Mouse (Mus musculus) midbrain, embryonic 14.5 days (tissue): ENCODE data around the gene Wdr63. TPM values are rescaled to one million over a fixed set of nuclear protein-coding genes. Genes with fewer than 3 reads are reported as not detected.
"Not testable (repeated sequence)": the region's sequence is repeated elsewhere in the genome, so short reads cannot be mapped to it uniquely, and the experiment has no call there.

Experiments
- ATAC-seq: fragments of 200-750 bp; cut with Nextera tagmentation; 2 replicates; pipeline ENCODE4 v1.8.0; 2017; ENCODE audit warnings: moderate number of reproducible peaks, moderate library complexity; ENCODE audit not compliant: low FRiP score, low TSS enrichment
- DNase-seq: peaks from one replicate; pipeline ENCODE4 v3.0.0-alpha.2; 2015
- H3K27ac ChIP-seq: fragments of 300-500 bp; sonication (generic); replicated peaks from 2 replicates; pipeline ENCODE4 v1.5.1; 2014; ENCODE audit warnings: mild to moderate bottlenecking, low read depth, low read length, moderate library complexity
- H3K27me3 ChIP-seq: fragments of 300-500 bp; sonication (generic); 2 replicates; pipeline ENCODE4 v1.6.1; 2014; ENCODE audit warnings: low read length, control low read depth, mixed read lengths; ENCODE audit not compliant: control insufficient read depth, insufficient read depth
- H3K36me3 ChIP-seq: fragments of 300-500 bp; sonication (generic); 2 replicates; pipeline ENCODE4 v1.6.1; 2014; ENCODE audit warnings: low read length, control low read depth; ENCODE audit not compliant: control insufficient read depth, insufficient read depth
- H3K4me1 ChIP-seq: fragments of 300-500 bp; sonication (generic); 2 replicates; pipeline ENCODE4 v1.6.1; 2014; ENCODE audit warnings: mild to moderate bottlenecking, antibody characterized with exemption, low read length, control low read depth; ENCODE audit not compliant: control insufficient read depth, insufficient read depth
- H3K4me2 ChIP-seq: fragments of 300-500 bp; sonication (generic); 2 replicates; pipeline ENCODE4 v1.6.1; 2014; ENCODE audit warnings: mild to moderate bottlenecking, low read length, moderate library complexity
- H3K4me3 ChIP-seq: fragments of 300-500 bp; sonication (generic); replicated peaks from 2 replicates; pipeline ENCODE4 v1.5.1; 2014; ENCODE audit warnings: low read depth, low read length
- H3K9ac ChIP-seq: fragments of 300-500 bp; sonication (generic); replicated peaks from 2 replicates; pipeline ENCODE4 v1.6.1; 2014; ENCODE audit warnings: mild to moderate bottlenecking, low read length, moderate library complexity
- H3K9me3 ChIP-seq: fragments of 300-500 bp; sonication (generic); 2 replicates; pipeline ENCODE4 v1.6.1; 2016; ENCODE audit warnings: low read length, control low read depth, mixed read lengths; ENCODE audit not compliant: control insufficient read depth
- WGBS: fragments of 180-500 bp; shearing (Covaris S2); extraction: QIAGEN DNeasy Blood & Tissue Kit; methylation state at CpG from one replicate; pipeline ENCODE4 v1.1.7; 2014; 5-methylcytosine and 5-hydroxymethylcytosine counted together
- polyA plus RNA-seq: library from polyadenylated mRNA; unstranded; fragments of >200 nt; fragmentation: Nextera tagmentation; extraction: Ambion mirVana; gene quantifications from 2 replicates; pipeline ENCODE4 v1.2.1, GENCODE M21; 2014

Wdr63 gene
- polyA plus RNA-seq, 1 experiment from 2014 or later = 0.83 TPM

GRCm38 (mm10) chr3:146004347-146005051, 103.4 kb downstream of the Wdr63 start:
- Histone ChIP-seq H3K36me3 (peaks cover 9% of the 10 kb centered on the region), H3K4me2 (no peak overlapping the region), H3K4me1 (no peaks in the 10 kb centered on the region), H3K27ac (no peak overlapping the region), H3K27me3 (no peaks in the 10 kb centered on the region), H3K4me3 (no peak overlapping the region), H3K9me3 (no peaks in the 10 kb centered on the region), H3K9ac (no peak overlapping the region)
- ATAC-seq = no peak
- 96% methylated on average over 14 of the region's 14 CpGs for WGBS
- DNase-seq = no peak

GRCm38 (mm10) chr3:145996539-145996938, 111.4 kb downstream of the Wdr63 start:
- 90% methylated on average over 5 of the region's 5 CpGs for WGBS
- ATAC-seq, H3K4me3 ChIP-seq, H3K4me2 ChIP-seq, DNase-seq, H3K9ac ChIP-seq, H3K9me3 ChIP-seq, H3K36me3 ChIP-seq, H3K27ac ChIP-seq, H3K27me3 ChIP-seq, H3K4me1 ChIP-seq: not testable (repeated sequence)

- WGBS = 95% methylated on average over 5 of the region's 5 CpGs
Observed at GRCm38 (mm10) chr3:145995489-145995888, 112.4 kb downstream of the Wdr63 start.

GRCm38 (mm10) chr3:145993481-145994201, 114.3 kb downstream of the Wdr63 start:
- Histone ChIP-seq H3K4me2 (no peak overlapping the region), H3K27me3 (peaks cover 2% of the 10 kb centered on the region; the same call in 1 of the 2 replicates), H3K9ac (no peak overlapping the region), H3K4me3 (no peak overlapping the region), H3K27ac (no peak overlapping the region), H3K4me1 (no peaks in the 10 kb centered on the region; the same call in 1 of the 2 replicates), H3K36me3 (no peaks in the 10 kb centered on the region), H3K9me3 (no peaks in the 10 kb centered on the region)
- no peak for DNase-seq
- WGBS = 90% methylated on average over 14 of the region's 14 CpGs
- ATAC-seq = no peak

More at GRCm38 (mm10) chr3:145995489-145995888, 112.4 kb downstream of the Wdr63 start:
- Histone ChIP-seq H3K27ac (no peak overlapping the region), H3K4me1 (no peaks in the 10 kb centered on the region), H3K9ac (no peak overlapping the region), H3K9me3 (no peaks in the 10 kb centered on the region), H3K4me2 (no peak overlapping the region), H3K4me3 (no peak overlapping the region), H3K27me3 (no peaks in the 10 kb centered on the region), H3K36me3 (no peaks in the 10 kb centered on the region)
- DNase-seq = no peak
- ATAC-seq = no peak

- Histone ChIP-seq H3K9ac (no peak overlapping the region), H3K36me3 (no peaks in the 10 kb centered on the region), H3K9me3 (no peaks in the 10 kb centered on the region), H3K4me3 (no peak overlapping the region), H3K27me3 (peaks cover 6% of the 10 kb centered on the region; the same call in 1 of the 2 replicates), H3K27ac (no peak overlapping the region), H3K4me2 (no peak overlapping the region), H3K4me1 (peaks cover 4% of the 10 kb centered on the region; the same call in 1 of the 2 replicates)
- ATAC-seq (no peak), DNase-seq (no peak)
- 94% methylated on average over 10 of the region's 10 CpGs for WGBS
Observed at GRCm38 (mm10) chr3:145992796-145993195, 115.1 kb downstream of the Wdr63 start.

- H3K36me3 ChIP-seq = no peaks in the 10 kb centered on the region
- H3K27ac ChIP-seq = no peak overlapping the region
- no peak for DNase-seq
- H3K4me2 ChIP-seq = no peak overlapping the region
- 90% methylated on average over 10 of the region's 10 CpGs for WGBS
- no peak overlapping the region for H3K9ac ChIP-seq
- no peaks in the 10 kb centered on the region for H3K9me3 ChIP-seq
- H3K4me3 ChIP-seq = no peak overlapping the region
- H3K4me1 ChIP-seq = peaks cover 4% of the 10 kb centered on the region; the same call in 1 of the 2 replicates
- ATAC-seq = no peak
- peaks cover 6% of the 10 kb centered on the region; the same call in 1 of the 2 replicates for H3K27me3 ChIP-seq
Observed at GRCm38 (mm10) chr3:145991976-145992730, 115.8 kb downstream of the Wdr63 start.

GRCm38 (mm10) chr3:145991130-145991529, 116.8 kb downstream of the Wdr63 start:
- Histone ChIP-seq H3K4me3 (no peak overlapping the region), H3K27ac (no peak overlapping the region), H3K27me3 (peaks cover 14% of the 10 kb centered on the region), H3K4me2 (no peak overlapping the region), H3K9ac (no peak overlapping the region), H3K4me1 (peaks cover 4% of the 10 kb centered on the region; the same call in 1 of the 2 replicates), H3K36me3 (no peaks in the 10 kb centered on the region), H3K9me3 (no peaks in the 10 kb centered on the region)
- DNase-seq = no peak
- 93% methylated on average over 13 of the region's 13 CpGs for WGBS
- no peak for ATAC-seq
